In the genomic region with DNA sequence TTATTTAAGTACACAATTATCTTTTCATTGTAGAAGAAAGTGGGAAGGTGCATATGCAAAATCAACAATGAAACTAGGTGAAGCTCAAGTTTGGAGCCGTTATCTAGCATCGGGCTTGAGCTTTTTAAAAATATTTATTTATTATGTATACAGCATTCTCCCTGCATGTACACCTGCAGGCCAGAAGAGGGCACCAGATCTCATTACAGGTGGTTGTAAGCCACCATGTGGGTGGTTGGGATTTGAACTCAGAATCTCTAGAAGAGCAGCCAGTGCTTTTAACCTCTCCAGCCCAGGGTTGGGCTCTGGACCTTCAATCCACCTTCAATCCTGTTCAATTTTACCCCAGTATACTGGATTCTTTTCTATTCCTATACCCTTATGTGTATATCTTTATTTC, we compare ENCODE assay signal across 12 mouse cellular contexts. TPM values are rescaled to one million over a fixed set of nuclear protein-coding genes. Genes with fewer than 3 reads are reported as not detected.
DNase-seq lines count a peak whose midpoint lies in the region; ATAC-seq and TF ChIP-seq lines count a peak whose summit lies in the region.
"Had no signal": no experiment of that assay in that cellular context is flagged by ENCODE, and none has a peak within 500 bp of the region (broad histone marks: within the 10 kb centered on the region; RNA-seq: fewer than 3 reads in every experiment).

No protein-coding gene starts in this region.

- no peak overlapping the region for H3K27ac ChIP-seq in midbrain, postnatal 0 days (ENCODE audit: low read depth, low read length)
- H3K27ac ChIP-seq in midbrain, embryonic 14.5 days (replicated peaks; ENCODE audit: low read depth, low read length): no peak overlapping the region
- no peak overlapping the region for H3K27ac ChIP-seq in midbrain, embryonic 15.5 days
- H3K27ac ChIP-seq: stomach, embryonic 15.5 days had no signal

- peak; percentile 21 for DNase-seq in heart, adult 11 months
- no peak for DNase-seq in heart, postnatal 10 days
- no peak for DNase-seq in midbrain, postnatal 0 days (ENCODE audit: low spot score)
- no peak for DNase-seq in midbrain, embryonic 14.5 days
- peak; percentile 61 for DNase-seq in ZHBTc4 (ENCODE audit: low read depth, low spot score)
- peak; percentile 25 for DNase-seq in thymus, postnatal 25 days
- no peak for DNase-seq in layer of hippocampus, postnatal 10 days (ENCODE audit: low spot score in 2 of 2)
- DNase-seq: cerebellum, adult 11-12 months; gastrocnemius, postnatal 14 days had no signal

- WGBS in midbrain, postnatal 0 days: 78% methylated on average over 2 of the region's 2 CpGs
- 73% methylated on average over 2 of the region's 2 CpGs for WGBS in midbrain, embryonic 14.5 days
- WGBS in midbrain, embryonic 15.5 days: 80% methylated on average over 2 of the region's 2 CpGs

- intact Hi-C loops in heart, postnatal 10 days (cut with DNase I): no loop called here

- H3K4me1 ChIP-seq in midbrain, postnatal 0 days (ENCODE audit: insufficient read depth, low read length): no peaks in the 10 kb centered on the region
- H3K4me1 ChIP-seq in midbrain, embryonic 14.5 days (ENCODE audit: control insufficient read depth, insufficient read depth, low read length): no peaks in the 10 kb centered on the region
- H3K4me1 ChIP-seq in midbrain, embryonic 15.5 days: no peaks in the 10 kb centered on the region
- H3K4me1 ChIP-seq: stomach, embryonic 15.5 days had no signal

- TF ChIP-seq CTCF in midbrain, postnatal 0 days (IDR thresholded peaks at IDR 0.05): peak; percentile 52

- no peaks in the 10 kb centered on the region for H3K9me3 ChIP-seq in midbrain, postnatal 0 days (ENCODE audit: low read length)
- H3K9me3 ChIP-seq in midbrain, embryonic 14.5 days (ENCODE audit: control insufficient read depth, low read length): no peaks in the 10 kb centered on the region
- no peaks in the 10 kb centered on the region for H3K9me3 ChIP-seq in midbrain, embryonic 15.5 days
- H3K9me3 ChIP-seq: stomach, embryonic 15.5 days had no signal

- H3K9ac ChIP-seq in midbrain, postnatal 0 days (replicated peaks; ENCODE audit: low read length, poor library complexity, severe bottlenecking): no peak overlapping the region
- H3K9ac ChIP-seq in midbrain, embryonic 14.5 days (replicated peaks; ENCODE audit: low read length): no peak overlapping the region
- H3K9ac ChIP-seq in midbrain, embryonic 15.5 days: no peak overlapping the region
- H3K9ac ChIP-seq: stomach, embryonic 15.5 days had no signal

- ATAC-seq in midbrain, postnatal 0 days (ENCODE audit: low FRiP score): no peak
- no peak for ATAC-seq in midbrain, embryonic 14.5 days (ENCODE audit: low FRiP score, low TSS enrichment)
- no peak for ATAC-seq in midbrain, embryonic 15.5 days (replicated peaks)

- no peaks in the 10 kb centered on the region for H3K27me3 ChIP-seq in midbrain, postnatal 0 days (ENCODE audit: insufficient read depth, low read length)
- no peaks in the 10 kb centered on the region for H3K27me3 ChIP-seq in midbrain, embryonic 14.5 days (ENCODE audit: control insufficient read depth, insufficient read depth, low read length)
- H3K27me3 ChIP-seq in midbrain, embryonic 15.5 days (replicated peaks): no peaks in the 10 kb centered on the region
- H3K27me3 ChIP-seq: stomach, embryonic 15.5 days had no signal

- H3K36me3 ChIP-seq in midbrain, postnatal 0 days (ENCODE audit: insufficient read depth, low read length): no peaks in the 10 kb centered on the region
- no peaks in the 10 kb centered on the region for H3K36me3 ChIP-seq in midbrain, embryonic 14.5 days (ENCODE audit: control insufficient read depth, insufficient read depth, low read length)
- H3K36me3 ChIP-seq in midbrain, embryonic 15.5 days (replicated peaks): no peaks in the 10 kb centered on the region
- H3K36me3 ChIP-seq: stomach, embryonic 15.5 days had no signal

- no peak overlapping the region for H3K4me2 ChIP-seq in midbrain, postnatal 0 days (ENCODE audit: low read depth, low read length, poor library complexity, severe bottlenecking)
- H3K4me2 ChIP-seq in midbrain, embryonic 14.5 days (ENCODE audit: low read length): no peak overlapping the region
- no peak overlapping the region for H3K4me2 ChIP-seq in midbrain, embryonic 15.5 days
- H3K4me2 ChIP-seq: stomach, embryonic 15.5 days had no signal

- no peak overlapping the region for H3K4me3 ChIP-seq in midbrain, postnatal 0 days (ENCODE audit: low read depth, low read length)
- H3K4me3 ChIP-seq in midbrain, embryonic 14.5 days (replicated peaks; ENCODE audit: low read depth, low read length): no peak overlapping the region
- no peak overlapping the region for H3K4me3 ChIP-seq in midbrain, embryonic 15.5 days
- H3K4me3 ChIP-seq: stomach, embryonic 15.5 days had no signal

RNA-seq across cellular contexts. Expression of a gene that starts 5.5 kb away (rescaled TPM):
- not detected for total RNA-seq in heart, postnatal 10 days (2021)
- total RNA-seq in midbrain, postnatal 0 days (2014; rRNA removed): 0.88 TPM in 1 of 2 replicates, not detected in the other
- 0.16 and 0.40 TPM in 2 replicates for polyA plus RNA-seq in midbrain, postnatal 0 days (2015; fragmentation: Nextera tagmentation; extraction: Ambion mirVana)
- polyA plus RNA-seq in midbrain, embryonic 14.5 days (2014; fragmentation: Nextera tagmentation; extraction: Ambion mirVana): not detected in 2 replicates
- not detected for total RNA-seq in layer of hippocampus, postnatal 10 days (2021)
- polyA plus RNA-seq in midbrain, embryonic 15.5 days (2015; fragmentation: Nextera tagmentation; extraction: Ambion mirVana): 0.23 and 0.29 TPM in 2 replicates
- total RNA-seq: gastrocnemius, postnatal 14 days; layer of hippocampus, postnatal 14 days had no signal

RNA-seq across cellular contexts. Expression of a gene that starts 17.7 kb away (rescaled TPM):
- 10 to 100 TPM; 21.8 to 26.7 TPM for total RNA-seq in heart, postnatal 10 days (2021)
- 43.7 and 68.2 TPM in 2 replicates for total RNA-seq in midbrain, postnatal 0 days (2014; rRNA removed)
- 51.9 and 65.8 TPM in 2 replicates for polyA plus RNA-seq in midbrain, postnatal 0 days (2015; fragmentation: Nextera tagmentation; extraction: Ambion mirVana)
- polyA plus RNA-seq in midbrain, embryonic 14.5 days (2014; fragmentation: Nextera tagmentation; extraction: Ambion mirVana): 87.3 and 88.5 TPM in 2 replicates
- 10 to 100 TPM; 63.3 to 67.0 TPM for total RNA-seq in layer of hippocampus, postnatal 10 days (2021)
- polyA plus RNA-seq in midbrain, embryonic 15.5 days (2015; fragmentation: Nextera tagmentation; extraction: Ambion mirVana): 53.1 and 55.8 TPM in 2 replicates

RNA-seq across cellular contexts. Expression of a gene that starts 50.0 kb away (rescaled TPM):
- total RNA-seq in heart, postnatal 10 days (2021): 1 to 10 TPM; 7.7 to 7.9 TPM
- 9.1 TPM in 2 replicates for total RNA-seq in midbrain, postnatal 0 days (2014; rRNA removed)
- 1.2 and 1.5 TPM in 2 replicates for polyA plus RNA-seq in midbrain, postnatal 0 days (2015; fragmentation: Nextera tagmentation; extraction: Ambion mirVana)
- polyA plus RNA-seq in midbrain, embryonic 14.5 days (2014; fragmentation: Nextera tagmentation; extraction: Ambion mirVana): 2.9 and 3.0 TPM in 2 replicates
- 1 to 10 TPM; 5.8 to 6.5 TPM for total RNA-seq in layer of hippocampus, postnatal 10 days (2021)
- 2.2 and 2.3 TPM in 2 replicates for polyA plus RNA-seq in midbrain, embryonic 15.5 days (2015; fragmentation: Nextera tagmentation; extraction: Ambion mirVana)

Comparison
In these comparisons a context has a peak if more than half of its experiments do, and no peak if none do; other contexts are left out.
1. DNase-seq: peak in heart, adult 11 months (single experiment), ZHBTc4 (single experiment) and thymus, postnatal 25 days (single experiment); none in heart, postnatal 10 days (0 of 2), midbrain, postnatal 0 days (single experiment), midbrain, embryonic 14.5 days (single experiment) and layer of hippocampus, postnatal 10 days (0 of 2).